Mouse (Mus musculus) cerebellum, postnatal 4 days (tissue): ENCODE measurements around the gene Yju2.

ENCODE experiments used
- DNase-seq, 2 experiments: peaks; one replicate each; pipeline ENCODE4 v3.0.0; 2022; ENCODE audit warnings: low spot score in 2 of 2, mixed read lengths in 1 of 2

Gene Yju2

DNA sequence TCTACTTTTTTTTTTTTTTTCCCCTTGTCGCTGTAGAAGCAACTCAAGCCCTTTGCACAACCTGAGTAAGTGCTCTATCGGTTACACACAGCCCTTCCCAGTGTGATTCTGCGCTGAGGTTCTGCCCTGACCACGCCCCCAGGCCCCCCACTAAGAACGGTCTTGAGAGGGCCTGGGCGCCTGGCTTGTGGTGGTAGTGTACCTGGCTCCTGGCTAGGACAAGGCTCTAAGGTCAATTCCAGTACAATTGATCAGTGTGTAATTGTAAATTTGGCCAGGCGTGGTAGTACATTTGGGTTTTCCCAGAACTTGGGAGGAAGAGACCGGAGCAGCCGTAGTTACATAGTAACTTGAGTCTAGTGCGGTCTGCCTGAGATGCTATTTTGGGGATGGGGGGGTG, 48.1 kb downstream of the Yju2 start:
- no peak for DNase-seq

GRCm38 (mm10) chr17:56007444-56008355, 48.8 kb downstream of the Yju2 start:
- peak in 1 of 2 experiments; percentile 19 for DNase-seq

- DNase-seq, result peak; percentile 72 to 89
These were observed 49.6 kb downstream of the Yju2 start for GRCm38 (mm10) chr17:56008356-56009087.

GRCm38 (mm10) chr17:56009088-56009961, 50.4 kb downstream of the Yju2 start:
- peak; percentile 85 to 87 for DNase-seq

GRCm38 (mm10) chr17:56009962-56010240, 51.0 kb downstream of the Yju2 start:
- DNase-seq, result no peak

DNA sequence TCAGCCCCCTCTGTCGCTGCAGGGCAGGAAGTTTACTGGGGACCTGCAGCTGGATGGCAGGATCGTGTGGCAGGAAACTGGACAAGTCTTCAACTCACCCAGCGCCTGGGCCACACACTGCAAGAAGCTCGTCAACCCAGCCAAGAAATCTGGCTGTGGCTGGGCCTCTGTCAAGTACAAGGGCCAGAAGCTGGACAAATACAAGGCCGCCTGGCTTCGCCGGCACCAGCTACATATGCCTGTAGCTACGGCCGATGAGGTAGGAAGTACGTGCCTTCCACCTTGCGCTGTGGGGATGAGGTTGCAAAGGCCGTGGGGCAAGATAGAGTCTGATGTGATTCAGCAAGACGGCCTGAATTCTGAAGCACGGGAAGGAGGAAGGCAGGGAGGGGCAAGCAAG, 51.4 kb downstream of the Yju2 start:
- no peak for DNase-seq

- DNase-seq, result peak; percentile 62 to 87
These were observed 51.8 kb downstream of the Yju2 start for GRCm38 (mm10) chr17:56010681-56011080.

- DNase-seq, result no peak
These were observed 52.5 kb downstream of the Yju2 start for GRCm38 (mm10) chr17:56011441-56011840.

DNA sequence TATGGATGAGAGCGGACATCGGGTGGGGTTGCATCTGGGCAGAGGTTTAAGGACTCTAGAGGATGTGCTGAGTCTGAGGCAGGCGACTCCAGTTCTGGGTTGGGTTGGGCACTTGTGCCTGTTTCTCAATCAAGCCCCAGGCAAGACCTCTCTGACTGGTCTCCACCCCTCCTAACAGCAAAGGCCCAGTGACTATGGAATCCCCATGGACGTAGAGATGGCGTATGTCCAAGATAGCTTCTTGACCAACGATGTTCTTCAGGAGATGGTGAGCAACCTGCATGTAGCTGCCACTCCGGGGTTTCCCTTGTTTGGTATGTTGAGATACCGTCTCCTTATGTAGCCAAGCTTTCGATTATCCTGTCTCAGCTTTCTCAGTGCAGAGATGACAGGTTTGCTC, 56.4 kb downstream of the Yju2 start:
- no peak for DNase-seq

- no peak for DNase-seq
These were observed 57.5 kb downstream of the Yju2 start for GRCm38 (mm10) chr17:56016382-56016781.

DNA sequence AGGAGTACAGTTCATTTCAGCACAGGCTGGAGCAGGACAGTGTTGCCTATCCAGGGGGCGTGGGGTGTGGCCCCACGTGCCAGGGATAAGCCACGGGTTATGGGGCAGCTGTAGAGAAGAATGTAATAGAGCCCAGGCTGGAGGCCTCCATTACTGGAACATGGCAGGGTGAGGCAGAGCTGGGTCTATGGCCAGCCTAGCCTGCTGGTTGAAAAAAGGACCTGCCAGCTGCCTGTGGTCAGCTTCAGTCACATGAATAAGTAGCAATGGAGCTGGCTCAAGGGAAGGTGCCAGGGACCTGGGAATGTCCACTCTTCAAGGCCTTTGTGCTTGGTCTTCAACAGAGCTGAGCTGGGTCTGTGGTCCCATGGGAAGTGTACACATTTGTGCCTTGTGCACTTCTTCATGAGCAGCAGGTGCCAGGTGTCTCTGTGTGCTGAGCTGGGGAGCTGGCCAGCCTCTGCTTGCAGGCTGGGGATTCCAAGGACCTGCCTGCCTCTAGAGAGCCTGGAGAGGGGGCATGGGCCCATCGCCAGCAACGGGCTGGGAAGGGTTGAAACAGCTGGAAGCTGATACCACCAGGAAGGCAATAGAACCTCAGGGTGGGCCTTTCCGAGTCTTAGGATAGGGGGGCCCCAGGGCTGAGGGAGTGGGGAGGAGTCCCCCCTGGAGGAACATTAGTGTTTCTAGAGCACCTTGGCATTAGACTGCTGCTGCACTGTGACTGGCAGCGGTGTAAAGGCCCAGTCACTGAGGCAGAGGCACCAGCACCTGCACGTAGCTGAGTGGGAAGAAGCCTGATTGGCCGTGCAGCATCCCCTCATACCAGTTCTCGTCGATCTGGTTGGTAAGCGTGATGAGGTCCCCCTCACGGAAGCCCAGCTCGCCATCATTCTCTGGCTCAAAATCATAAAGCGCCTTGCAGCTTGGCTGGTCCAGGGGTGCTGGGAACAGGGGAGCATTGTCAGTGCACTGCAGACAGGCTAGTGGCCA, 58.2 kb downstream of the Yju2 start:
- DNase-seq, result no peak

DNA sequence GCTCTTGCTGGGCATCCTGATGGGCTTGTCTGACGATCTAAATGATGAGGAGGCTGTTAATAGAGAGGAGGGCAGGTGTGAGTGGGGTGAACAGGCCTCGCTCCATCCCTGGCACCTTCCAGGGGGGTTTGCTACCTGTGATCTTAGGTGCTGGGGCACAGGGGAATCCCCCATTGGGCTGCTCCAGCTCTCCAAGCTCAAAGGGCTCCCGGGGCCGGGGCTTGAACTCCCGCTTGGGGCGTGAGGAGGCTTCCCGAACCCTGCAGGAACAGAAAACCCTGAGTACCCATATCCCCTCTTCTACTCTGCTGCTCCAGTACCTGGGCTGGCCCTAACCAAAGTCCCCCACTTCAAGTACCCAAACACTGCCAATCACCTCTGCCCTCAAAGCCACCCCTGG, 58.9 kb downstream of the Yju2 start:
- DNase-seq, result no peak
